Mouse (Mus musculus): ENCODE data around the gene Lzic. TPM values are rescaled to one million over a fixed set of nuclear protein-coding genes. Genes with fewer than 3 reads are reported as not detected.
"Not testable (repeated sequence)": the region's sequence is repeated elsewhere in the genome, so short reads cannot be mapped to it uniquely, and the experiment has no call there.

Gene Lzic
- polyA plus RNA-seq (2016; fragmentation: Nextera tagmentation; extraction: Ambion mirVana) = 46.1 and 51.0 TPM in 2 replicates

- Histone ChIP-seq H3K4me2 (replicated peaks) (peak within 1 kb of the TSS; percentile 76), H3K36me3 (peaks cover 36% of the 10 kb centered on the region), H3K4me1 (peaks cover 12% of the 10 kb centered on the region), H3K9ac (peak within 1 kb of the TSS; percentile 78), H3K27me3 (replicated peaks) (no peaks in the 10 kb centered on the region), H3K9me3 (no peaks in the 10 kb centered on the region), H3K4me3 (peak within 1 kb of the TSS; percentile 80), H3K27ac (0 out of 2 replicates have a peak within 1 kb of the TSS, but pooled peaks have one; percentile 28)
- ATAC-seq (ENCODE audit: low FRiP score, low read depth) = peak; percentile 98
- WGBS = under 1% methylated on average over 60 of the region's 60 CpGs
These were observed at the start of gene Lzic, which contains the start of gene Nmnat1 for GRCm38 (mm10) chr4:149485053-149485824. TSS of gene Lzic (plus strand) at chr4:149485229. TSS of gene Nmnat1 (minus strand) at chr4:149485202.

- no peaks in the 10 kb centered on the region for H3K36me3 ChIP-seq
- no peak overlapping the region for H3K27ac ChIP-seq
- H3K4me1 ChIP-seq = peaks cover 2% of the 10 kb centered on the region; the same call in 1 of the 2 replicates
- H3K27me3 ChIP-seq (replicated peaks) = no peaks in the 10 kb centered on the region
- no peak overlapping the region for H3K4me3 ChIP-seq
- ATAC-seq (ENCODE audit: low FRiP score, low read depth) = no peak
- WGBS = 57% methylated on average over 8 of the region's 8 CpGs
- H3K9me3 ChIP-seq = no peaks in the 10 kb centered on the region
- H3K4me2 ChIP-seq (replicated peaks) = no peak overlapping the region
- no peak overlapping the region for H3K9ac ChIP-seq
These were observed 44.5 kb upstream of the Lzic start for GRCm38 (mm10) chr4:149440576-149440975.

GRCm38 (mm10) chr4:149442436-149442835, 42.6 kb upstream of the Lzic start:
- Histone ChIP-seq H3K27ac (no peak overlapping the region), H3K4me2 (replicated peaks) (no peak overlapping the region), H3K4me3 (no peak overlapping the region), H3K9me3 (no peaks in the 10 kb centered on the region), H3K9ac (no peak overlapping the region), H3K4me1 (peaks cover 10% of the 10 kb centered on the region), H3K27me3 (replicated peaks) (no peaks in the 10 kb centered on the region), H3K36me3 (no peaks in the 10 kb centered on the region)
- 68% methylated on average over 3 of the region's 3 CpGs for whole genome bisulfite sequencing
- ATAC-seq (ENCODE audit: low FRiP score, low read depth) = no peak

GRCm38 (mm10) chr4:149444465-149444864, 40.6 kb upstream of the Lzic start:
- Histone ChIP-seq H3K27ac (no peak overlapping the region; the same call in 1 of the 2 replicates), H3K9ac (no peak overlapping the region), H3K4me3 (no peak overlapping the region), H3K36me3 (no peaks in the 10 kb centered on the region), H3K9me3 (no peaks in the 10 kb centered on the region), H3K4me2 (replicated peaks) (peak overlapping the region; percentile 61; the same call in 1 of the 2 replicates), H3K27me3 (replicated peaks) (no peaks in the 10 kb centered on the region), H3K4me1 (peaks cover 10% of the 10 kb centered on the region)
- ATAC-seq (ENCODE audit: low FRiP score, low read depth) = no peak
- WGBS = 68% methylated on average over 1 of the region's 1 CpGs

GRCm38 (mm10) chr4:149444964-149445701, 39.9 kb upstream of the Lzic start:
- peak overlapping the region; percentile 82 for H3K27ac ChIP-seq
- under 1% methylated on average over 36 of the region's 36 CpGs for WGBS
- peak overlapping the region; percentile 66 for H3K9ac ChIP-seq
- no peaks in the 10 kb centered on the region for H3K36me3 ChIP-seq
- H3K9me3 ChIP-seq = no peaks in the 10 kb centered on the region
- peak overlapping the region; percentile 61 for H3K4me2 ChIP-seq (replicated peaks)
- H3K27me3 ChIP-seq (replicated peaks) = no peaks in the 10 kb centered on the region
- peaks cover 10% of the 10 kb centered on the region for H3K4me1 ChIP-seq
- ATAC-seq (ENCODE audit: low FRiP score, low read depth) = peak; percentile 98
- H3K4me3 ChIP-seq = peak overlapping the region; percentile 31

GRCm38 (mm10) chr4:149445868-149446267, 39.2 kb upstream of the Lzic start:
- H3K27ac ChIP-seq = peak overlapping the region; percentile 82
- H3K9ac ChIP-seq = peak overlapping the region; percentile 66
- no peaks in the 10 kb centered on the region for H3K27me3 ChIP-seq (replicated peaks)
- no peaks in the 10 kb centered on the region for H3K9me3 ChIP-seq
- WGBS = 5% methylated on average over 11 of the region's 11 CpGs
- peak overlapping the region; percentile 61 for H3K4me2 ChIP-seq (replicated peaks)
- ATAC-seq (ENCODE audit: low FRiP score, low read depth) = peak; percentile 71
- no peaks in the 10 kb centered on the region for H3K36me3 ChIP-seq
- H3K4me1 ChIP-seq = peaks cover 10% of the 10 kb centered on the region
- no peak overlapping the region for H3K4me3 ChIP-seq

GRCm38 (mm10) chr4:149446309-149446708, 38.7 kb upstream of the Lzic start:
- peaks cover 10% of the 10 kb centered on the region for H3K4me1 ChIP-seq
- H3K27ac ChIP-seq = peak overlapping the region; percentile 82
- H3K36me3 ChIP-seq = no peaks in the 10 kb centered on the region
- no peak for ATAC-seq (ENCODE audit: low FRiP score, low read depth)
- no peak overlapping the region; the same call in 1 of the 2 replicates for H3K9ac ChIP-seq
- WGBS = 36% methylated on average over 1 of the region's 1 CpGs
- H3K4me3 ChIP-seq = no peak overlapping the region
- no peaks in the 10 kb centered on the region for H3K27me3 ChIP-seq (replicated peaks)
- H3K9me3 ChIP-seq = no peaks in the 10 kb centered on the region
- peak overlapping the region; percentile 61 for H3K4me2 ChIP-seq (replicated peaks)

GRCm38 (mm10) chr4:149450636-149451035, 34.4 kb upstream of the Lzic start:
- H3K4me2 ChIP-seq (replicated peaks) = no peak overlapping the region
- H3K9ac ChIP-seq = no peak overlapping the region
- no peaks in the 10 kb centered on the region for H3K9me3 ChIP-seq
- no peaks in the 10 kb centered on the region for H3K27me3 ChIP-seq (replicated peaks)
- H3K27ac ChIP-seq = no peak overlapping the region
- H3K36me3 ChIP-seq = no peaks in the 10 kb centered on the region
- 86% methylated on average over 3 of the region's 3 CpGs for WGBS
- ATAC-seq (ENCODE audit: low FRiP score, low read depth) = no peak
- peaks cover 8% of the 10 kb centered on the region for H3K4me1 ChIP-seq
- H3K4me3 ChIP-seq = no peak overlapping the region

GRCm38 (mm10) chr4:149453656-149454055, 31.4 kb upstream of the Lzic start:
- WGBS = 90% methylated on average over 4 of the region's 4 CpGs
- Histone ChIP-seq H3K4me2 (replicated peaks) (no peak overlapping the region), H3K4me1 (no peaks in the 10 kb centered on the region), H3K9ac (no peak overlapping the region), H3K27me3 (replicated peaks) (no peaks in the 10 kb centered on the region), H3K27ac (no peak overlapping the region), H3K36me3 (no peaks in the 10 kb centered on the region), H3K9me3 (no peaks in the 10 kb centered on the region), H3K4me3 (no peak overlapping the region)
- ATAC-seq (ENCODE audit: low FRiP score, low read depth) = no peak

- no peaks in the 10 kb centered on the region for H3K27me3 ChIP-seq (replicated peaks)
- H3K9me3 ChIP-seq = no peaks in the 10 kb centered on the region
- WGBS = 88% methylated on average over 17 of the region's 17 CpGs
- H3K4me3 ChIP-seq = no peak overlapping the region
- no peak overlapping the region for H3K27ac ChIP-seq
- no peaks in the 10 kb centered on the region for H3K4me1 ChIP-seq
- ATAC-seq (ENCODE audit: low FRiP score, low read depth) = no peak
- H3K4me2 ChIP-seq (replicated peaks) = no peak overlapping the region
- H3K9ac ChIP-seq = no peak overlapping the region
- H3K36me3 ChIP-seq = no peaks in the 10 kb centered on the region
These were observed 30.8 kb upstream of the Lzic start for GRCm38 (mm10) chr4:149454263-149454662.

GRCm38 (mm10) chr4:149454879-149455278, 30.1 kb upstream of the Lzic start, which contains the start of gene Rbp7:
TSS of gene Rbp7 (minus strand) at chr4:149454978.
- no peak within 1 kb of the TSS for H3K4me3 ChIP-seq
- no peak within 1 kb of the TSS for H3K9ac ChIP-seq
- H3K27ac ChIP-seq = no peak within 1 kb of the TSS
- H3K36me3 ChIP-seq = no peaks in the 10 kb centered on the region
- no peaks in the 10 kb centered on the region for H3K9me3 ChIP-seq
- H3K4me1 ChIP-seq = no peaks in the 10 kb centered on the region
- ATAC-seq (ENCODE audit: low FRiP score, low read depth) = no peak
- H3K4me2 ChIP-seq (replicated peaks) = no peak within 1 kb of the TSS
- 57% methylated on average over 8 of the region's 8 CpGs for WGBS
- H3K27me3 ChIP-seq (replicated peaks) = no peaks in the 10 kb centered on the region

GRCm38 (mm10) chr4:149457163-149457562, 27.9 kb upstream of the Lzic start:
- H3K36me3 ChIP-seq; H3K9ac ChIP-seq; H3K27me3 ChIP-seq (replicated peaks); H3K4me2 ChIP-seq (replicated peaks); H3K4me3 ChIP-seq; H3K9me3 ChIP-seq; ATAC-seq (ENCODE audit: low FRiP score, low read depth); H3K4me1 ChIP-seq; H3K27ac ChIP-seq: not testable (repeated sequence)
- WGBS = 87% methylated on average over 27 of the region's 27 CpGs

Data from neural tube, embryonic 12.5 days (tissue).